Mouse (Mus musculus) small intestine, adult 2 months (tissue): ENCODE results near the gene Tenm3.

ENCODE experiments used
- CTCF ChIP-seq: fragments of 200-500 bp; IDR thresholded peaks from 2 replicates; pipeline ENCODE4 v1.5.1; 2012; ENCODE audit warnings: low read depth, mild to moderate bottlenecking, control low read depth, inconsistent platforms, low read length, moderate library complexity, mixed read lengths; ENCODE audit not compliant: insufficient replicate concordance, insufficient read length; ENCODE audit errors: extremely low read depth
- POLR2A ChIP-seq: fragments of 200-500 bp; IDR thresholded peaks from 2 replicates; pipeline ENCODE4 v1.6.1; 2012; ENCODE audit warnings: low read depth, mild to moderate bottlenecking, control low read depth, inconsistent platforms, low read length, moderate library complexity

- TF ChIP-seq CTCF (no peak), POLR2A (no peak)
Observed at GRCm38 (mm10) chr8:48704885-48705515, 138.8 kb downstream of the Tenm3 start.
